Mouse (Mus musculus): ENCODE measurements around the gene Lpar5. TPM values are rescaled to one million over a fixed set of nuclear protein-coding genes. Genes with fewer than 3 reads are reported as not detected.

The Lpar5 gene
- polyA plus RNA-seq, 1 experiment: 1.0 TPM

GRCm38 (mm10) chr6:125131302-125132156 is 63.8 kb downstream of the Lpar5 start, which contains the start of gene Nop2:
Nop2 (plus strand) TSS chr6:125131909.
- TF ChIP-seq POLR2A (IDR thresholded peaks at IDR 0.05; ENCODE audit: borderline replicate concordance, extremely low read depth, insufficient read depth, insufficient read length, poor library complexity, severe bottlenecking) (peak; percentile 76; the same call in 1 of the 2 replicates), CTCF (IDR thresholded peaks at IDR 0.05; ENCODE audit: borderline replicate concordance, extremely low read depth, insufficient read depth, insufficient read length) (no peak)
- peak; percentile 97 for DNase-seq (ENCODE audit: low read depth)

Other genes with a start within 250 kb of the Lpar5 start
- 157 and 162 TPM in 2 replicates for gene Usp5, start 238.4 kb upstream of the Lpar5 start, polyA plus RNA-seq (2012; rRNA removed)
- gene Cdca3, start 238.4 kb upstream of the Lpar5 start, polyA plus RNA-seq (2012; rRNA removed): 49.5 and 122 TPM in 2 replicates
- gene Gnb3, start 227.6 kb upstream of the Lpar5 start, polyA plus RNA-seq (2012; rRNA removed): 1.9 and 2.6 TPM in 2 replicates
- 123 and 173 TPM in 2 replicates for gene P3h3, start 210.2 kb upstream of the Lpar5 start, polyA plus RNA-seq (2012; rRNA removed)
- 107 and 117 TPM in 2 replicates for gene Gpr162, start 203.9 kb upstream of the Lpar5 start, polyA plus RNA-seq (2012; rRNA removed)
- gene Cd4, start 179.7 kb upstream of the Lpar5 start, polyA plus RNA-seq (2012; rRNA removed): 0.09 and 0.14 TPM in 2 replicates
- 3.8 and 4.5 TPM in 2 replicates for gene Lag3, start 156.2 kb upstream of the Lpar5 start, polyA plus RNA-seq (2012; rRNA removed)
- 2,630 and 3,258 TPM in 2 replicates for gene Ptms, start 147.8 kb upstream of the Lpar5 start, polyA plus RNA-seq (2012; rRNA removed)
- gene Mlf2, start 136.5 kb upstream of the Lpar5 start, polyA plus RNA-seq (2012; rRNA removed): 551 and 626 TPM in 2 replicates
- 130 and 170 TPM in 2 replicates for gene Cops7a, start 102.4 kb upstream of the Lpar5 start, polyA plus RNA-seq (2012; rRNA removed)
- 49.8 and 68.1 TPM in 2 replicates for gene Pianp, start 71.2 kb upstream of the Lpar5 start, polyA plus RNA-seq (2012; rRNA removed)
- gene Zfp384, start 58.8 kb upstream of the Lpar5 start, polyA plus RNA-seq (2012; rRNA removed): 107 and 118 TPM in 2 replicates
- gene Ing4, start 28.2 kb upstream of the Lpar5 start, polyA plus RNA-seq (2012; rRNA removed): 127 and 169 TPM in 2 replicates
- gene Acrbp, start 18.2 kb upstream of the Lpar5 start, polyA plus RNA-seq (2012; rRNA removed): 29.5 and 32.6 TPM in 2 replicates
- 69.8 and 142 TPM in 2 replicates for gene Chd4, start 28.1 kb downstream of the Lpar5 start, polyA plus RNA-seq (2012; rRNA removed)
- gene Nop2, start 64.0 kb downstream of the Lpar5 start, polyA plus RNA-seq (2012; rRNA removed): 32.6 and 34.6 TPM in 2 replicates
- gene Iffo1, start 77.3 kb downstream of the Lpar5 start, polyA plus RNA-seq (2012; rRNA removed): 29.9 TPM in 2 replicates
- gene Gapdh, start 98.5 kb downstream of the Lpar5 start, polyA plus RNA-seq (2012; rRNA removed): 2,343 and 3,527 TPM in 2 replicates
- 169 and 213 TPM in 2 replicates for gene Ncapd2, start 123.8 kb downstream of the Lpar5 start, polyA plus RNA-seq (2012; rRNA removed)
- 48.9 and 54.4 TPM in 2 replicates for gene Mrpl51, start 123.9 kb downstream of the Lpar5 start, polyA plus RNA-seq (2012; rRNA removed)
- 19.9 and 22.3 TPM in 2 replicates for gene Vamp1, start 147.6 kb downstream of the Lpar5 start, polyA plus RNA-seq (2012; rRNA removed)
- 2.7 and 3.1 TPM in 2 replicates for gene Tapbpl, start 163.9 kb downstream of the Lpar5 start, polyA plus RNA-seq (2012; rRNA removed)
- 0.15 and 0.24 TPM in 2 replicates for gene Cd27, start 169.1 kb downstream of the Lpar5 start, polyA plus RNA-seq (2012; rRNA removed)
- not detected in 2 replicates for gene Tuba3a, start 218.1 kb downstream of the Lpar5 start, polyA plus RNA-seq (2012; rRNA removed)
- gene Ltbr, start 246.0 kb downstream of the Lpar5 start, polyA plus RNA-seq (2012; rRNA removed): 14.2 and 20.7 TPM in 2 replicates